Mouse (Mus musculus): Measurements from ENCODE around the gene Dok3. TPM values are rescaled to one million over a fixed set of nuclear protein-coding genes. Genes with fewer than 3 reads are reported as not detected.

Dok3 gene
- total and polyA plus RNA-seq, 3 experiments: 9.0 to 38.4 (median 30.3) TPM

DNA sequence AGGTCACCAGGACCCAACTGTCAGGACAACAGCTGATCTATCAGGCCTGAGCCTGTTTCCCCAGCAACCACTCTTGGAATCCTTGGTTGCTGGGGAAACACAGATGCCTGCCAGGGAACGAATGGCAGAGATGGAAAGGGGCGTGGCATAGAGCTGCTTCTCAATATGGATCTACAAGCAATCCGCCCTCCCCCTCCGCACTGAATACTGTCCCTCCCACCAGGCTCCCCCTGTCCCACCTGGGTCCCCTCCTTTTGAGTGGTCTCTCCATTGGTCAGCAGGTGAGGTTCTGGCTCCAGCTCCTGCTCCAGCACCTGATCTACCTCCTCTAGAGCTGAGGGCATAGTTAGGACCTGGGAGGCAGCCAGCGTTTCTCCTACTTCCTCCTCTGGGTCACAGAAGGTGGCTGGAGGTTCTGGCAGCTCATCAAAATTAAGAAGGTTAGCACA, 54.5 kb downstream of the Dok3 start:
- H3K27ac ChIP-seq (ENCODE audit: insufficient read depth, low read depth): no peak overlapping the region
- no peaks in the 10 kb centered on the region for H3K79me2 ChIP-seq (replicated peaks; ENCODE audit: control insufficient read depth, extremely low read depth, insufficient read depth, poor library complexity, severe bottlenecking)
- TF ChIP-seq MXI1 (IDR thresholded peaks at IDR 0.05; ENCODE audit: low read depth, low read length) (no peak), PAX5 (IDR thresholded peaks at IDR 0.05; ENCODE audit: low read length) (no peak), SIN3A (IDR thresholded peaks at IDR 0.05; ENCODE audit: low read length) (no peak), CTCF (conservative IDR thresholded peaks at IDR 0.05 in 1 of 2, IDR thresholded peaks at IDR 0.05 in 1 of 2; ENCODE audit: low read depth in 2 of 2, low read length in 2 of 2) (no peak)
- peaks cover 76% of the 10 kb centered on the region for H3K27me3 ChIP-seq (replicated peaks)
- in situ Hi-C loops (cut with MboI; ENCODE audit: low pct_ligation_motif_present, low pct_unique_long_range_greater_than_20kb, low sequenced_read_pairs): loop anchor here (5.0 kb wide), 1 partner anchor 43 kb away; no protein-coding TSS in a partner anchor
- no peak overlapping the region for H3K4me2 ChIP-seq (ENCODE audit: insufficient read depth, low read depth, poor library complexity, severe bottlenecking)
- no peak for DNase-seq (ENCODE audit: extremely low read depth)
- peaks cover 8 to 36% of the 10 kb centered on the region in 2 experiments; a peak in 3 of 4 replicates for H3K4me1 ChIP-seq (ENCODE audit: control insufficient read depth in 1 of 2, insufficient read depth in 2 of 2)
- dilution Hi-C loops (cut with MboI; ENCODE audit: extremely low pct_ligation_motif_present, extremely low pct_unique_long_range_greater_than_20kb, low sequenced_read_pairs): no loop called here
- peaks cover 4% of the 10 kb centered on the region for H3K9me3 ChIP-seq (replicated peaks; ENCODE audit: low read length)
- H3K36me3 ChIP-seq (replicated peaks in 1 of 2; ENCODE audit: control insufficient read depth in 1 of 2, insufficient read depth in 1 of 2, low read length in 1 of 2): no peaks in the 10 kb centered on the region
- no peak overlapping the region for H3K9ac ChIP-seq (ENCODE audit: insufficient read depth, low read depth)
- H3K4me3 ChIP-seq (replicated peaks in 1 of 3; ENCODE audit: low read depth in 2 of 3, low read length in 2 of 3, poor library complexity in 1 of 3): no peak overlapping the region

DNA sequence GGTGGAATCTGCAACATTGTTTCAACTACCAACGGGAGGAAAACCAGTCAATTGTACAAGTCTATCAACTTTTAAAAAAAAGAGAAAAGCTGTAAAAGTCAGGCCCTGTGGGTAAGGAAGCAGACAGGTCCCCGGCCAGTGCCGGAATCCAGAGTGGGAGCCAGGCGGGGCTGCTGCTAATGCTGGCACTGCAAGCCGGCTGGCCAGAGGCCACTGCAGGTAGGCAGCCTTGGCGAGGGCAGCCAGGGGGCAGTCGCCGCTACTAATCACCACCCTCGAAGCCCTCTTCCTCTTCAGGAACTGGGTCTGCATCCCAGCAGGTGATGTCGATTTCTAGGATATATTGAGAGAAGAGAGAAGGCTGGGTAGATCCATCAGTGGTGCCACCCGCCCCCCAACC, 55.1 kb downstream of the Dok3 start:
- no peak overlapping the region for H3K4me3 ChIP-seq (replicated peaks in 1 of 3; ENCODE audit: low read depth in 2 of 3, low read length in 2 of 3, poor library complexity in 1 of 3)
- dilution Hi-C loops (cut with MboI; ENCODE audit: extremely low pct_ligation_motif_present, extremely low pct_unique_long_range_greater_than_20kb, low sequenced_read_pairs) (no loop called here), in situ Hi-C loops (cut with MboI; ENCODE audit: low pct_ligation_motif_present, low pct_unique_long_range_greater_than_20kb, low sequenced_read_pairs) (no loop called here)
- no peak overlapping the region for H3K4me2 ChIP-seq (ENCODE audit: insufficient read depth, low read depth, poor library complexity, severe bottlenecking)
- H3K9me3 ChIP-seq (replicated peaks; ENCODE audit: low read length): peaks cover 4% of the 10 kb centered on the region
- DNase-seq (ENCODE audit: extremely low read depth): no peak
- H3K79me2 ChIP-seq (replicated peaks; ENCODE audit: control insufficient read depth, extremely low read depth, insufficient read depth, poor library complexity, severe bottlenecking): no peaks in the 10 kb centered on the region
- TF ChIP-seq TCF12 (IDR thresholded peaks at IDR 0.05; ENCODE audit: low read depth, low read length): no peak
- TF ChIP-seq ZC3H11A (IDR thresholded peaks at IDR 0.05; ENCODE audit: low read depth, low read length): no peak
- no peak for TF ChIP-seq CHD2 (IDR thresholded peaks at IDR 0.05; ENCODE audit: low read length)
- TF ChIP-seq CTCF (conservative IDR thresholded peaks at IDR 0.05 in 1 of 2, IDR thresholded peaks at IDR 0.05 in 1 of 2; ENCODE audit: low read depth in 2 of 2, low read length in 2 of 2): peak in 1 of 2 experiments; percentile 24; a peak in 2 of 4 replicates
- H3K27me3 ChIP-seq (replicated peaks): peaks cover 74% of the 10 kb centered on the region
- no peak overlapping the region for H3K27ac ChIP-seq (ENCODE audit: insufficient read depth, low read depth)
- H3K36me3 ChIP-seq (replicated peaks in 1 of 2; ENCODE audit: control insufficient read depth in 1 of 2, insufficient read depth in 1 of 2, low read length in 1 of 2): no peaks in the 10 kb centered on the region
- H3K9ac ChIP-seq (ENCODE audit: insufficient read depth, low read depth): no peak overlapping the region
- H3K4me1 ChIP-seq (ENCODE audit: control insufficient read depth in 1 of 2, insufficient read depth in 2 of 2): peaks cover 6 to 33% of the 10 kb centered on the region in 2 experiments; a peak in 3 of 4 replicates

Other genes with a start within 250 kb of the Dok3 start
Only the 20 nearest of the 21 such genes appear.
- 68.0 and 72.5 TPM in 2 replicates for gene Rab24, start 207.3 kb downstream of the Dok3 start, total RNA-seq (2012; rRNA removed)
- gene Rab24, start 207.3 kb downstream of the Dok3 start, total RNA-seq (2014; rRNA removed): 44.5 and 45.3 TPM in 2 replicates
- 41.7 and 56.6 TPM in 2 replicates for gene Rab24, start 207.3 kb downstream of the Dok3 start, polyA plus RNA-seq (2012; ENCODE audit: insufficient read length, low read depth)
- 7.3 and 10.0 TPM in 2 replicates for gene Mxd3, start 199.5 kb downstream of the Dok3 start, total RNA-seq (2012; rRNA removed)
- 4.1 and 7.0 TPM in 2 replicates for gene Mxd3, start 199.5 kb downstream of the Dok3 start, total RNA-seq (2014; rRNA removed)
- gene Mxd3, start 199.5 kb downstream of the Dok3 start, polyA plus RNA-seq (2012; ENCODE audit: insufficient read length, low read depth): 6.9 and 13.5 TPM in 2 replicates
- gene Lman2, start 166.5 kb downstream of the Dok3 start, total RNA-seq (2012; rRNA removed): 126 and 150 TPM in 2 replicates
- 87.9 and 94.6 TPM in 2 replicates for gene Lman2, start 166.5 kb downstream of the Dok3 start, total RNA-seq (2014; rRNA removed)
- gene Lman2, start 166.5 kb downstream of the Dok3 start, polyA plus RNA-seq (2012; ENCODE audit: insufficient read length, low read depth): 169 and 174 TPM in 2 replicates
- gene Rgs14, start 159.6 kb downstream of the Dok3 start, total RNA-seq (2012; rRNA removed): 7.4 and 8.0 TPM in 2 replicates
- gene Rgs14, start 159.6 kb downstream of the Dok3 start, total RNA-seq (2014; rRNA removed): 6.3 and 7.4 TPM in 2 replicates
- gene Rgs14, start 159.6 kb downstream of the Dok3 start, polyA plus RNA-seq (2012; ENCODE audit: insufficient read length, low read depth): 6.5 and 7.6 TPM in 2 replicates
- gene Slc34a1, start 131.1 kb downstream of the Dok3 start, total RNA-seq (2012; rRNA removed): not detected in 2 replicates
- not detected in 2 replicates for gene Slc34a1, start 131.1 kb downstream of the Dok3 start, total RNA-seq (2014; rRNA removed)
- gene Slc34a1, start 131.1 kb downstream of the Dok3 start, polyA plus RNA-seq (2012; ENCODE audit: insufficient read length, low read depth): not detected in 2 replicates
- gene Pfn3, start 114.1 kb downstream of the Dok3 start, total RNA-seq (2012; rRNA removed): not detected in 2 replicates
- gene Pfn3, start 114.1 kb downstream of the Dok3 start, total RNA-seq (2014; rRNA removed): not detected in 2 replicates
- not detected in 2 replicates for gene Pfn3, start 114.1 kb downstream of the Dok3 start, polyA plus RNA-seq (2012; ENCODE audit: insufficient read length, low read depth)
- not detected in 2 replicates for gene F12, start 102.5 kb downstream of the Dok3 start, total RNA-seq (2012; rRNA removed)
- not detected in 2 replicates for gene F12, start 102.5 kb downstream of the Dok3 start, total RNA-seq (2014; rRNA removed)
- not detected in 2 replicates for gene F12, start 102.5 kb downstream of the Dok3 start, polyA plus RNA-seq (2012; ENCODE audit: insufficient read length, low read depth)
- gene Grk6, start 84.2 kb downstream of the Dok3 start, total RNA-seq (2012; rRNA removed): 60.1 and 69.9 TPM in 2 replicates
- gene Grk6, start 84.2 kb downstream of the Dok3 start, total RNA-seq (2014; rRNA removed): 59.0 and 65.0 TPM in 2 replicates
- 71.0 and 72.8 TPM in 2 replicates for gene Grk6, start 84.2 kb downstream of the Dok3 start, polyA plus RNA-seq (2012; ENCODE audit: insufficient read length, low read depth)
- 0.89 and 1.1 TPM in 2 replicates for gene Prr7, start 65.0 kb downstream of the Dok3 start, total RNA-seq (2012; rRNA removed)
- 0.60 and 0.69 TPM in 2 replicates for gene Prr7, start 65.0 kb downstream of the Dok3 start, total RNA-seq (2014; rRNA removed)
- 0.83 and 1.2 TPM in 2 replicates for gene Prr7, start 65.0 kb downstream of the Dok3 start, polyA plus RNA-seq (2012; ENCODE audit: insufficient read length, low read depth)
- 1.9 and 3.1 TPM in 2 replicates for gene Dbn1, start 41.2 kb downstream of the Dok3 start, total RNA-seq (2012; rRNA removed)
- 0.09 and 0.12 TPM in 2 replicates for gene Dbn1, start 41.2 kb downstream of the Dok3 start, total RNA-seq (2014; rRNA removed)
- 0.59 and 0.72 TPM in 2 replicates for gene Dbn1, start 41.2 kb downstream of the Dok3 start, polyA plus RNA-seq (2012; ENCODE audit: insufficient read length, low read depth)
- gene Pdlim7, start 15.6 kb downstream of the Dok3 start, total RNA-seq (2012; rRNA removed): 8.5 and 8.7 TPM in 2 replicates
- 6.6 and 11.2 TPM in 2 replicates for gene Pdlim7, start 15.6 kb downstream of the Dok3 start, total RNA-seq (2014; rRNA removed)
- gene Pdlim7, start 15.6 kb downstream of the Dok3 start, polyA plus RNA-seq (2012; ENCODE audit: insufficient read length, low read depth): 26.2 and 32.5 TPM in 2 replicates
- 107 and 109 TPM in 2 replicates for gene Ddx41, start 7.4 kb upstream of the Dok3 start, total RNA-seq (2012; rRNA removed)
- 56.6 and 59.9 TPM in 2 replicates for gene Ddx41, start 7.4 kb upstream of the Dok3 start, total RNA-seq (2014; rRNA removed)
- 95.3 and 107 TPM in 2 replicates for gene Ddx41, start 7.4 kb upstream of the Dok3 start, polyA plus RNA-seq (2012; ENCODE audit: insufficient read length, low read depth)
- gene Fam193b, start 41.8 kb upstream of the Dok3 start, total RNA-seq (2012; rRNA removed): 17.9 and 18.6 TPM in 2 replicates
- 9.2 and 9.4 TPM in 2 replicates for gene Fam193b, start 41.8 kb upstream of the Dok3 start, total RNA-seq (2014; rRNA removed)
- gene Fam193b, start 41.8 kb upstream of the Dok3 start, polyA plus RNA-seq (2012; ENCODE audit: insufficient read length, low read depth): 22.0 and 22.4 TPM in 2 replicates
- gene Tmed9, start 44.4 kb upstream of the Dok3 start, total RNA-seq (2012; rRNA removed): 196 and 222 TPM in 2 replicates
- 88.1 and 88.2 TPM in 2 replicates for gene Tmed9, start 44.4 kb upstream of the Dok3 start, total RNA-seq (2014; rRNA removed)
- gene Tmed9, start 44.4 kb upstream of the Dok3 start, polyA plus RNA-seq (2012; ENCODE audit: insufficient read length, low read depth): 194 and 197 TPM in 2 replicates
- 10.3 and 11.7 TPM in 2 replicates for gene B4galt7, start 70.6 kb upstream of the Dok3 start, total RNA-seq (2012; rRNA removed)
- 11.0 TPM in 2 replicates for gene B4galt7, start 70.6 kb upstream of the Dok3 start, total RNA-seq (2014; rRNA removed)
- gene B4galt7, start 70.6 kb upstream of the Dok3 start, polyA plus RNA-seq (2012; ENCODE audit: insufficient read length, low read depth): 8.5 and 8.7 TPM in 2 replicates
- 29.9 and 41.0 TPM in 2 replicates for gene Caml, start 93.7 kb upstream of the Dok3 start, total RNA-seq (2012; rRNA removed)
- gene Caml, start 93.7 kb upstream of the Dok3 start, total RNA-seq (2014; rRNA removed): 49.9 and 52.9 TPM in 2 replicates
- 38.2 and 41.6 TPM in 2 replicates for gene Caml, start 93.7 kb upstream of the Dok3 start, polyA plus RNA-seq (2012; ENCODE audit: insufficient read length, low read depth)
- gene Ddx46, start 105.7 kb upstream of the Dok3 start, total RNA-seq (2012; rRNA removed): 36.1 and 46.3 TPM in 2 replicates
- 35.4 and 37.4 TPM in 2 replicates for gene Ddx46, start 105.7 kb upstream of the Dok3 start, total RNA-seq (2014; rRNA removed)
- gene Ddx46, start 105.7 kb upstream of the Dok3 start, polyA plus RNA-seq (2012; ENCODE audit: insufficient read length, low read depth): 99.8 and 103 TPM in 2 replicates
- 22.1 and 23.2 TPM in 2 replicates for gene B230219D22Rik, start 163.8 kb upstream of the Dok3 start, total RNA-seq (2012; rRNA removed)
- 35.0 and 36.1 TPM in 2 replicates for gene B230219D22Rik, start 163.8 kb upstream of the Dok3 start, total RNA-seq (2014; rRNA removed)
- gene B230219D22Rik, start 163.8 kb upstream of the Dok3 start, polyA plus RNA-seq (2012; ENCODE audit: insufficient read length, low read depth): 25.0 and 25.7 TPM in 2 replicates
- gene Txndc15, start 185.4 kb upstream of the Dok3 start, total RNA-seq (2012; rRNA removed): 34.6 and 39.7 TPM in 2 replicates
- 48.7 and 51.2 TPM in 2 replicates for gene Txndc15, start 185.4 kb upstream of the Dok3 start, total RNA-seq (2014; rRNA removed)
- 37.4 and 45.2 TPM in 2 replicates for gene Txndc15, start 185.4 kb upstream of the Dok3 start, polyA plus RNA-seq (2012; ENCODE audit: insufficient read length, low read depth)
- gene Pcbd2, start 198.1 kb upstream of the Dok3 start, total RNA-seq (2012; rRNA removed): 28.6 and 32.1 TPM in 2 replicates
- gene Pcbd2, start 198.1 kb upstream of the Dok3 start, total RNA-seq (2014; rRNA removed): 19.0 and 20.6 TPM in 2 replicates
- gene Pcbd2, start 198.1 kb upstream of the Dok3 start, polyA plus RNA-seq (2012; ENCODE audit: insufficient read length, low read depth): 44.9 and 45.0 TPM in 2 replicates

Data from CH12.LX (cell line).